Mouse (Mus musculus): ENCODE data around the gene Hpn.

Hpn gene

GRCm38 (mm10) chr7:31140941-31141340, 25.9 kb upstream of the Hpn start:
- no peak for DNase-seq (ENCODE audit: low read depth in 1 of 2, low spot score in 2 of 2)

GRCm38 (mm10) chr7:31140302-31140701, 25.2 kb upstream of the Hpn start:
- DNase-seq (ENCODE audit: low read depth in 1 of 2, low spot score in 2 of 2) = no peak

DNA sequence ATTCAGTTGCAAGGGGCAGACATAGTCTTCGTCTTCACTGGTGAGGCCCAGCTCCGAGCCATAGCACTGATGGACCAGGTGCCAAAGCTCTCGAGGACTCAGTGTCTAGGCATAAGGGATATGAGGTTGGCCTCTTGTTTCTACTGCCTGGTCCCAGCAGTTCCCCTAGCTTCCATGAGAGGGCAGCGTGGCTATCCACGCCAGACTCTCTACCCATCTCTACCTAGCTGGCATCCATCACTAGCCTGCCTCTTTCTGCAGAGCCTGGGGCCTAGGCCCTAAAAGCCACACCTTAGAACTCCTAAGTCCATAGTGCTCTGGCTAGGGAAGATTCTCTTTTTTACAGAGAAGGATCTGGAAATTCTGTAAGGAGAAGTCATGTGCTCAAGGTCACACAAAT, 24.7 kb upstream of the Hpn start:
- DNase-seq (ENCODE audit: low read depth in 1 of 2, low spot score in 2 of 2) = peak in 1 of 2 experiments; percentile 48

DNA sequence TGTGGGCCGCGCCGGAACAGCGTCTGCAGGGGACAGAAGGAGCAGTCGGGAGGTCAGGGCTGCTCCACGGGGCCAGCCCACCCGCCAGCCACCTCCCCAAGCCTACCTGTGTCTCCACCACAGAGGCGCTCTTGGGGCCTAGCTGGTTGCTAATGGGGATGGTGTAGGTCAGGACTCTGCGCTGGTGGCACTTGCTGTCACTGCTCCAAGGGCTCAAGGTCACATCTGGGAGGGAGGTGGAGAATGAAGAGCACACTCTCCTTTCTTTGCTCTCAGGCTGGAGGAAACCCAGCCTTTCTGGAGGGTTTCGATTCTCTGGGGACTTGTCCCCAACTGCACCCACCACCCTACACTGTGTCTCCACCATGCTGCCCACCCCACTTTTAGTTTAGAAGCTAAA, 20.6 kb upstream of the Hpn start:
- DNase-seq (ENCODE audit: low read depth in 1 of 2, low spot score in 2 of 2) = no peak

GRCm38 (mm10) chr7:31131866-31132265, 16.8 kb upstream of the Hpn start:
- DNase-seq (ENCODE audit: low read depth in 1 of 2, low spot score in 2 of 2) = no peak

- no peak for DNase-seq (ENCODE audit: low read depth in 1 of 2, low spot score in 2 of 2)
These were observed 15.8 kb upstream of the Hpn start for GRCm38 (mm10) chr7:31130841-31131240.

DNA sequence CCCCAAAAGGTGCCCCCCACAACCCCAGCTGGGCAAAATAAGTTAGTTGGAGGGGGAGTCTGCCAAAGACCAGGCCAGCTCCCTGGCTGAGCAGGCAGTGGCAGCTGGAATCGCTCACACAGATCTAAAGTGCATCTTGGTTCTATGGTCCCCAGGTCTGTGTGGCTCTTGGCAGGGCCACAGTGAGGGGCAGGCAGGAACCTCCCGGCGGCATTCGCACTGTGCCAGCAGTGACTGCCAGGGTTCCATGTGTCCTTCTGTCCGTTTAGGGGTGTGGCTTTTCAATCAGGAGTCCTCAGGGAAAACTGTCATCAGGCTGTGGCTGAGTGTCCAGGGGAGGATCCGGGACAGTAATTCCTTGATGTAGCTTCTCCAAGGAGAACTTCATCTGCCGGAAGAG, 15.1 kb upstream of the Hpn start:
- DNase-seq (ENCODE audit: low read depth in 1 of 2, low spot score in 2 of 2) = no peak

- no peak for DNase-seq (ENCODE audit: low read depth in 1 of 2, low spot score in 2 of 2)
These were observed 13.1 kb upstream of the Hpn start for GRCm38 (mm10) chr7:31128157-31128705.

DNA sequence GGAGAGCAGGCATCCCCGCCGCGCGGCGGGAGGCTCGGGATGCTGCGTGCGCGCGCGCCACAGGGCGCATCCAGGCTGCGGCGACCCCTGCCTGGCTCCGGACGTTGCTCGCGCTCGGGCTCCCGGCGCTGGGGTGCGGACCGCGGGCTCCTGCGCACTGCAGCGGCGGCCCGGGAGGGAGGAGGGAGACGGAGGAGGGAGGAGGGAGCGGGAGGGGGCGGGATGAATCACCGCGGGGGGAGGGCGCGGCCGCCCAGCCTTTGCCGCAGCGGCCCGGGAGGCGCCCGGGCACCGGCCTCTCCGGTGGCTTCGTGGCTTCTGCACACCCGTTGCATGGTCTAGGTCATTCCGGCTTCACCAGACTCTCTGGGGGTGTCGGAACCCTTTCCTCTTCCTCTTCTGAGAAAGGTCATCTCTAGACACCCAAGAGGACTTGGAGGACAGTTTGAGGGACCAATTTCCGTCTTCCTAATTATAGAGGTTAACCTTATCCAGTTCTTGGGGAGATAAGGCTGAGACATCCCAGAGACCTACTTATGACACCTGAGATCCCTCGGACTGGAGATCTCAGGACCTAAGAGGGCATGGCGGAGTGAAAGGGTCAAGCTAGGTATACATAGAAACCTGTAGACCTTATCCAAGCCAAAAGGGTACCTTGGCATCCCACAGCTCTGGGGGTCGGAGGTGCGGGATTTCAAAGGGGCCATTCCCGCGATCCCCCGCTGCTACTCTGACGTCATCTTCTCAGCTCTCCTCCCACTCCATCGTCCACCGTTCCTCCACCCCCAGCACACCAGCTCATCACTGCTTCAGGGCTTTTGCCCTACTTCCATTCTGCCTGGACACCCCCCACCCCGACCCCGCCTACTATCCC, 12.0 kb upstream of the Hpn start, which contains the start of gene Scn1b:
Gene Scn1b, minus strand, starts transcription at position 153 of the 874 bp plus-strand sequence.
- DNase-seq (ENCODE audit: low read depth in 1 of 2, low spot score in 2 of 2) = no peak

GRCm38 (mm10) chr7:31126211-31126751, 11.2 kb upstream of the Hpn start:
- DNase-seq (ENCODE audit: low read depth in 1 of 2, low spot score in 2 of 2) = no peak

DNA sequence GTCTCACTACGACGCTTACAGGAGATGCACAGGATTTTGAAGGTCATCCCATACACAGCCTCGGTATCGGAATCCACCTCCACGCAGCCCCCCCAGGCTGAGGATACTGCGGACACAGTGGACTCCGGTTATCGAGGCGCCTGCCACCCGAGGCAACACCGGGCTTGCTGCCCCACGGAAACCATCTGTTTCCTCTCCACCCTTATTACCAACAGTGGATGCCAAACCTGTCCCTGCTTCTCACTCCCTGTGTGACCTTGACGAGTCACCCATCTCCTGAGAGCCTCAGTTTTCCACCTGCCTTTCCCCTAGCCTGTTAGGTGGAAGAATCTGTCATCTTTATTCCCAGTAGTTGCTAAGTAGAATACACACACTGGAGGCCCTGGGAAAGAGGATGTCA, 10.0 kb upstream of the Hpn start:
- no peak for DNase-seq (ENCODE audit: low read depth in 1 of 2, low spot score in 2 of 2)

DNA sequence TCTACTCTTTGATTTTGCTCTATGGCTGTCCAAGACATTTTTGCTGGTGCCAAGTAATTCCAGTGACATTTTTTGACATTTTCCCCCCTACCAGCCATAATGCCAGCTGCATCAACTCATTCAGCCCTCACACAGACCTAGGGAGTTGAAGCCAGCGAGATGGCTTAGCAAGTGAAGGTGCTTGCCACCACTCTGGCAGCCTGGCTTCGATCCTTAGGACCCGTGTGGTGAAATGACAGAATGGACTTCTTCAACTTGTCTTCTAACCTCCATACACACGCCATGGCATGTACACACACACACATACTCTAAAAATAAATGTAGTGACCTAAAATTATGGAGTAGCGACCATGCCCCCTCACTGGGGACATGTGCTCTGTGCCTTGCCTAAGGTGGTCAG, 9.3 kb upstream of the Hpn start:
- DNase-seq (ENCODE audit: low read depth in 1 of 2, low spot score in 2 of 2) = no peak

DNA sequence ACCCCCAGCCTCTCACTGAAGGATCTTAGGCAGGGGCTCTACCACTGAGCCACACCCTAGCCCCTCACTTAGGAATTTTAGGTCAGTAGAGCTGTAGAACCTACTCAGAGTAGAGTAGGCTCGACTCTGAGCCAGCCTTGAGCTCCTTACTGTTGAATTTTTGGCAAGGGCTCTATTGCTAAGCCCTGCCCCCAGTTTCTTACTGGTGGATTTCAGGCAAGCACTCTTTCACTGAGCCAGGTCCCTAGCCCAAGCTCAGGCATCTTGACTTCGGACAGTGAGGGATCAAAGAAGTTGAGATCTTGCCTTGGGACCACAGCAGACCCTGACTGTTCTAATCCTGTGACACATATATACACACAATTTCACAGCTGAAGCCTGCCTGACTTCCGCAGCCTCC, 8.6 kb upstream of the Hpn start:
- no peak for DNase-seq (ENCODE audit: low read depth in 1 of 2, low spot score in 2 of 2)

DNA sequence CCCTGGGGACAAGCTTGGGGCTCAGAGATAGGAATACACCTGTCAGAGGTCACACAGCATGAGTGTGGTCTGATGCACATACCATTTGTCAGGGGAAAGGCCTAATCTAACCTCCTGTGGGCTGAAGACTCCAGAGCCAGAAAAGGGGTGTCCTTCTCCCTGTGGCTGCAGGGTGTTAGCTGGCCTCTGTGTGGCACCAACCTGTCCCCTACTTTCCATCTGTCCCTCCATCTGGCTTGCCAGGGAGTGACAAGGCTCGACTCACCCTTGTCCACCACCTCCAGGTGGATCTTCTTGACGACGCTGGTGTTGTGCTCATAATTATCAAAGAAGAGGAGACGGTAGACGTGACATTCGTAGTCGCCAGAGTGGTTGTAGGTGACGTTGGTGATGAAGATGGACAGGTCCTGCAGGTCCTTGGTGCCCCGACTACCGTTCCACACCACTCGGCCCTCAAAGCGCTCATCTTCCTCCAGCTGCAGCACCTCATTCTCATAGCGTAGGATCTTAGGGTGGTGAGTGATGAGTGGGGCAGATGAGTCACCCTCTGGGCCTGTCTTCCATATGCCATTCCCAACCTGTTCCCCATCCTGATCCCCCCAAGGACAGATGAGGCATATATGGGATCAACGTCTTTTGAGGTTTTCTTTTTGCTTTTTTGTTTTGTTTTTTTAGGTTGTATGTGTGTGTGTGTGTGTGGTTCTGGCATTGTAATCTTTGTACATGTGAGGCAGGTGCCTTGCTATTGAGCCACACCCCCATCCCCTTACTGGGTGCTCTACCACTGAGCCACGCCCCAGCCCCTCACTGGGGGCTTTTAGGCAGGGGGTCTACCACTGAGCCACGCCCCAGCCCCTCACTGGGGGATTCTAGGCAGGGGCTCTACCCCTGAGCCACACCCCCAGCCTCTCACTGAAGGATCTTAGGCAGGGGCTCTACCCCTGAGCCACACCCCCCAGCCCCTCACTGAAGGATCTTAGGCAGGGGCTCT, 7.8 kb upstream of the Hpn start:
- DNase-seq (ENCODE audit: low read depth in 1 of 2, low spot score in 2 of 2) = no peak

GRCm38 (mm10) chr7:31119556-31119955, 4.5 kb upstream of the Hpn start:
- DNase-seq (ENCODE audit: low read depth in 1 of 2, low spot score in 2 of 2) = no peak

- DNase-seq (ENCODE audit: low read depth in 1 of 2, low spot score in 2 of 2) = no peak
These were observed 3.4 kb upstream of the Hpn start for GRCm38 (mm10) chr7:31118486-31118885.

GRCm38 (mm10) chr7:31117465-31117864, 2.4 kb upstream of the Hpn start:
- DNase-seq (ENCODE audit: low read depth in 1 of 2, low spot score in 2 of 2) = no peak

- no peak for DNase-seq (ENCODE audit: low read depth in 1 of 2, low spot score in 2 of 2)
These were observed 1.6 kb upstream of the Hpn start for GRCm38 (mm10) chr7:31116721-31117145.

- peak in 1 of 2 experiments; percentile 23 for DNase-seq (ENCODE audit: low read depth in 1 of 2, low spot score in 2 of 2)
These were observed 525 bp upstream of the Hpn start for GRCm38 (mm10) chr7:31115587-31116043.

GRCm38 (mm10) chr7:31114646-31115045, 444 bp downstream of the Hpn start:
- no peak for DNase-seq (ENCODE audit: low read depth in 1 of 2, low spot score in 2 of 2)

DNA sequence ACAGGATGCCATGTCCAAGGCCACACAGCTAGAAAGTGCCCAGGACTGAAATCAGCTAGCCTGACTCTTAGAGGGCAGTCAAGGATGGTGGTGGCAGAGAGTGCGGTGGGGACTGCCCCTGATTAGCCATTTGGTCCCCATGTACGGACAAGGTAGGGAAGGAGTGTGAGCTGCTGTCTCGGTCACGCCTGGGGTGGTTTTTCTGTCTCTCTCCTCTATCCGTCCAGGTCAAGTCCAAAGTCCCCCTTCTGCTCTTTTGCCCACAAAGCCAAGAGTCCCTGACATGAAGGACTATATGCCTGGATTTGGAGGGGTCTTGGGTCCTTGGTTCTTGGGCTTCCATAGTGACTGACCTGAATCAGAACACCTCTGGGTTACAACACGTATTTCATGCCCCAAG, 1.3 kb downstream of the Hpn start:
- DNase-seq (ENCODE audit: low read depth in 1 of 2, low spot score in 2 of 2) = no peak
